Mouse (Mus musculus): ENCODE measurements around the gene Pak7.
"Not testable (repeated sequence)": the region's sequence is repeated elsewhere in the genome, so short reads cannot be mapped to it uniquely, and the experiment has no call there.

The Pak7 gene

GRCm38 (mm10) chr2:136387181-136388131, at the start of gene Pak7:
Pak7 (minus strand) TSS chr2:136387967.
- DNase-seq (ENCODE audit: low spot score), result peak; percentile 11

- DNase-seq (ENCODE audit: low spot score), result no peak
These were observed 37.8 kb upstream of the Pak7 start for GRCm38 (mm10) chr2:136425561-136425960.

- no peak for DNase-seq (ENCODE audit: low spot score)
These were observed 31.8 kb upstream of the Pak7 start for GRCm38 (mm10) chr2:136419543-136419942.

DNA sequence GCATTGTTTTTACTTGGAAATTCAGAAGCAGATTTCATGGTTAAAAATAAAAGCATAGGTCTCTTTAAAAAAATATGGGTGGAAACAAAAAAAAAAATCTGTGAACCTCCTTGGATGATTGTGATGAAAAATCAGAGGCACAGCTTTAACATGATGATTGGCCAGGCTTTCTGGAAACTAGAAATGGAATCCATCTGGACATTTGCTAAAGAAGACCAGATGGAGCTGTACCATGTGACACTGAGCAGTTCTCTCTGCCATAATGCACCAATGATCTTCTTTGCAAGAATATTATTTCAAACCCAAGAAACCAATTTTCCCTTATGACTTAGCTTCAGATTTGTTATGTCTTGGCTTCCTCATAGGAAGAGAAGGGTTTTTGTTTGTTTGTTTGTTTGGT, 28.6 kb upstream of the Pak7 start:
- DNase-seq (ENCODE audit: low spot score), result no peak

DNA sequence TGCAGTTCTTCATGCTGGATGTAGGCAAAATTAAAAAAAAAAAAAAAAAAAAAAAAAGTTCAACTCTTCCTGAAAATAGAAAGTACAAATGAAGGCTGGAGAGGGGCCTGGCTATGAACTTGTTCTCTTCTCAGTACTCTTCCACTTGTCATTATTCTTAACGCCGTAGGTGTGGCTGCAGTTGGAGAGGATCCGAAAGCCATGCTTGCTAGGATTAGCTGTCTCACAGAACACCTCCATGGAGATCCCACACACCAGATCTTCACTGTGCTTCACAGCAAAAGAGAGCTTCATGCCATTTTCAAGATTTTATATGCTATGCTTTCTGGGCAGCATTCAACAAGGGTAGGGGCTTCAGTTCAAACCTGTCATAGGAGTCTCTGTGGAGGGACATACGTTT, 14.8 kb upstream of the Pak7 start:
- DNase-seq (ENCODE audit: low spot score), result no peak

DNA sequence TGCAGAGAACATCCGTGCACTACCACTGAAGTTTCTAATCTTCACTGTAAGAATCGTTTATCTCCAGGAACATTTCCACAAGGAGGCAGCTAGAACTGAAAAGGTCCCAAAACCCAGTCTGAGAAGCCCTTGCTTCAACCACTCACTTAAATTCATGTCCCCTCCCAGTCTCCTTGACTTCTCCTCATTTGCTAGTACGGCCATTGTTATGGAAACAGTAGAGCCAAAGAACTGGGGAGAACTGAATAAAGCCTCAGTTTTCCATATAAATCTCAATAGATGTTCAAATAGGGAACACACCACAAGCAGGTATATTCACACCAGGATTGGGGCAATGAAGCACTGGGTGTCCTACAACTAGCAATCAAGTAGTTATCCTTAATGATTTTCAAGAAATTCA, 12.4 kb downstream of the Pak7 start:
- DNase-seq (ENCODE audit: low spot score), result no peak

DNA sequence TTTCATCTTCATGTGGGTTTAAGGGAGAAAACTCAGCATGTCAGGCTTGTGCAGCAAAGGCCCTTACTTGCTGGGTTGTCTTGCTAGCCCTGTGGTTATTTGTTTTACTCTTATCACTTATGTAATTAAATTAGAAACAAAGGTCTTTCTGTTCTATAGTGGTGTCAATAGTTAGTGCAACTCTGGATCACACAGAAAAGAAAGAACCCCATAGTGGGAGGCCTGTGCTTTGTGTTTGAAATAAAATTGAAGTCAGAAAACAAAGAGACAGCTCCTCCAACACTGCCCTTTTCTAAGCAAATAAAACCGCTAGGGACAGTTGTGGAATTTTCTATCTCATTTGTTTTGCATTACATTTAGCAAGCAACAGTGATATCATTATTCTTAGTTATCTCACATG, 15.4 kb downstream of the Pak7 start:
- DNase-seq (ENCODE audit: low spot score), result no peak

DNA sequence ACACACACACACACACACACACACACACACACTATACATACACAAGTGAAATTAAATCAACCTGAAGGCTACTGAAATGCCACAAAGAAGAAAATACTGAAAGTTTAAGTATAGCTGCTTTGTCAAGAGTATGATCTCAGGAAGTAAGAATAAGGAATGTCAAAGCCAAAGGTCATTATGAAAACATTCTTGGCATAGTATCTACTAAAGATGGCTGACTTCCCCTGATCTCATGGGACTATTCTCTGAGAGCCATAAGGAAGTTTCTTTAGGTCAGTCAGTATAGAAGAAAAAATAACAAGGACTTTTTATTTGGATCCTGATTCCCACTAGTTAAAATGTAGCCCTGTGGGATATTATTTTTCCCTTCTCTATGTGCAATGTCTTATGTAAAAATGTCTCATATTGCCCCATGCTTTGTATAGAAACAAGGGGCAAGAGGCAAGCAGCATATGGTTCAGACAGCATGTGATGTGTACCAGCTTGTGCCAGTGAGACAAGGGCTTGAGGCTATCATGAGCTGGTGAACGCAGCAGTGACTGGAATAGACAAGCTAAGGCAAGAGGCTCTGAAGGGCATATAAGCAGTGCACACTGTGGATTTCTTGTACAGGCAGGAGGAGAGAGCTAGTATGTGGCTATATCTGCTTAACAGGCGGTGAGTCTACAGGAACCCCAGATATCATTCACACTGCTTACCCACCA, 36.2 kb downstream of the Pak7 start:
- no peak for DNase-seq (ENCODE audit: low spot score)

GRCm38 (mm10) chr2:136350459-136350858, 37.3 kb downstream of the Pak7 start:
- DNase-seq (ENCODE audit: low spot score), result no peak

DNA sequence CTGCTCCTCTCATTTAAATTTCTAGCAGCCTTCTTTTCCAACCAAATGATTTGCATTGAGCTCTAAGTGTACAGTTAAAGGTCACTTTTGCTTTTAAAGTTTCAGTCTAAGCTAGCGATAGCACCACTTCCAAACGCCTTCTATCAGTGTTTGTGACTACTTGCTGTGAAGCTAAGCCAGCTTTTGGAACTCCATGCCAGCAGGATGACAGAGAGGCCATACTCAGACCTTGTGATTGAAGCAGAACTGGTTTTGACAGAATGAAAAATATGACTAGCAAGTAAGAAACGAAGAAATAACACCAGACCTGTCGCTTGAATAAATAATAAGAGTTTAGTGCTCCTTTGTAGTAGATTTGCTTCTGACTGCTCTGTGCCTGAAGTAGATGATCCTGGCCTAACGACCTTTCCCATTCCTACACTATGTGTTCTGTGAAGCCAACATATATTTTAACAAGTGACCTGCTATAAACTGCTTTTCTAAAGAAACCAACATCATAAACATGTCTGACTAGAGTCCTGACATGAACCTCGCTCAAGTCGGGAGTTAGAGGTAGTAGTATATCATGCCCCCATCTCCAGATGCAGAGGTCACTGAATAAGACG, 38.0 kb downstream of the Pak7 start:
- no peak for DNase-seq (ENCODE audit: low spot score)

DNA sequence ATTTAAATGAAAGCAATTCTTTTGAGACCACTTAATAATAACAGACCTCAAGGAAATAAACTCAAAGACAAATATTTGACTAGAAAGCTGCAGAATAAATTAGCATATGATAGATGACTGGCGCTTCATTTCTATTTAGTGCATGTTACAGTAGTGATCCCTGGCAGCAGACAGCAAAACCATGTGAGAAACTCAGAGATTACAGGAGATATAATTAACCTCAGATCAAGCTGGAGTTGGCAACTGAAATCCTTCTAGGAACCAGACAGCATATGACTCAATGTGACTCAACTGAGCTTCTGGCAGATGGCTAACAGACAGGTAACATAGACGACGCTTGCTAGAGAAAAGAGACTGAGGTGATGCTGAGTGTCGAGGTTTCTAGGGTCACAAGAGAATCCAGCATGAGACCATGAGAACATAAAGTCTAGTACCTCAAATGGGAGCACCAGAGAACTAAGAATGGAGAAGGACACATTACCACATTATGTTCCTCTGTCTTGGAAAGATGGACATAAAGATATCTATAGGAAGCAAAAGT, 43.5 kb downstream of the Pak7 start:
- DNase-seq (ENCODE audit: low spot score), result not testable (repeated sequence)

DNA sequence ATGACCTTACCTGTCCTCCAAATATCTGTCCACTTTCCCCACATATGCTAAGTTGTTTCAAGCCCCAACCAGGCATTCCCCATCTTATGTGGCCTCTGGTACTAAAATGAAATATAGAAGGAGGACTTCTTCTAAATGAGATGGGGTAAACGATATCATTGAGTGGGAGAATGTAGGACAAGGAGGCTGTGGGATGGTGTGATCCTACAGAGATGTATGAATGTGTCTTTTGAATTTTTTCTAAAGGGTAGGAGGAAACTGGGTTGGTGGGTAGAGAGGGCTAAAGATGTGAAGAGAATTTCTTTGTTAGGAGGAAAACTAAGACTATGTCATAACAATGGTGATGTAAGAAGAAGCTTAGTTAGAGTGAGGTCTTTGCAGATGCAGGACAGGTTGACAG, 57.8 kb downstream of the Pak7 start:
- no peak for DNase-seq (ENCODE audit: low spot score)

DNA sequence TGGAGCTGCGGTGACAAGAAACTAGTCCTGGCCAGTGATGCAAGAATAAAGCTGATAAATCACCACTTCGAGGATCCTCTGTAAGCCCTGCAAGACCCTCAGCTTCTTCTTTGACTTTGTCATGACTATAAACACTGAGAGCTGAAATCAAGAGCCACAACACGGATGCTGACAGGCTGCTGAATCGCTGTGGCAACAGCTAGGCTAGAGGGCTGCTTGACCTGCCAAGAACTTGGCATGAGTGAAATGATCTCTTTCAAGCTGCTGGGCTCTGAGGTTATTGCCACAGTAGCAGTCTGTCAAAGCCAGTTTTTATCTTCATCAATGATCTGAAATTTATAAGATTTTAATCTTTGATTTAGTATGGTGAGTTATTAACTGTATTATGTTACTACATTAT, 62.1 kb downstream of the Pak7 start:
- no peak for DNase-seq (ENCODE audit: low spot score)

GRCm38 (mm10) chr2:136309313-136309712, 78.5 kb downstream of the Pak7 start:
- no peak for DNase-seq (ENCODE audit: low spot score)

DNA sequence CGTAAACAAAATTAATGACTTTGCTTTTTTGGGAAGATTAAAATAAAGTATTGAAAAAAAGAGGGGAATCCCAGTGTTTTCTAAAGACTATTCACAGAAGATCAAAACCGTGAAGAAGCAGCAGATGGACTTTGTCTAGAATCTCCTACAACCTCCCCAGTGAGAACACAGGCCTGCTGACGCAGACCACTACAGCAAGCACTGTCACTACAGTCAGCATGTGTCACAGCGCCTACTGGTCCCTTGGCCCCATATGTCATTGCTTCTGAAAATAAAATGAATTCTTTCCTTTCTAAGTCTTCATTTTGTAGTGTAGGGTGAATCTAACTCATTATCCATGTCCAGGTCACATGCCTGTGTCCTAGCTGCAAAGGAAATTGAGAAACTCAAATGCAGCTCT, 79.0 kb downstream of the Pak7 start:
- DNase-seq (ENCODE audit: low spot score), result no peak

DNA sequence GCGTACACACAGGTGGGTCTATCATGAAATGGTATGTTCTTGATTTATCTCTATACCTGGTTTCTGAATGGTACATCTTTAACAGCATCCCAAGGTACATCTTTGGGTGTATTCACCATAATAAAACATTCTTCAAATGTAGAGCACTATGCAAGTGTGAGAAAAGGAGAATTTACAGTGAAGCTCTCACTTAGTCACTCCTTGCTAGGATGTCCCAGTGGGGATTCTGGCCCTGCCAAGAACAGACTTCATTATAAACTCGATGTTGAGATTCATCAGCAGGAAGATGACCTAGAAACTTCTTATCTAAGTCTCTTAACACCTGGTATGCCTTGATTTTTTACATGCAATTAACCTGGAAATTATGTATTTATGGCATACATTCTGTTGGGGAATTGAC, 85.6 kb downstream of the Pak7 start:
- DNase-seq (ENCODE audit: low spot score), result no peak

DNA sequence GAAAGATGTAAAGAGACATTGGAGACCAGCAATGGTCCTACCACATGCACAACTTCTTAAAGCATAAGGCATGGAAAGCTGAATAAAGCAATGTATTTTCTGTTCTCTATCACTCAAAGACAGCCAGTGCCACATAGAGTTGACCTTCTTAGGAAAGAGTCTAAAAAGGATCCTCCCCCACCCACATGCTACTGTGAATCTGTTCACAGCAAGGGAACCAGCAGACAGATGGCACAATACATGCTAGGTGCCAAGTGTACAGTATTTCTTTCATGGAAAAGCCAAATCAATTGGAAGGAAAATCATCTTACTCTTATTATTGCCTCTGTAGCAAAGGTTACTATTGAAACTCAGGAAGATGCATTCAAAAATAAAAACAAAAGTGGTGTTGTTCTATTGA, 86.4 kb downstream of the Pak7 start:
- DNase-seq (ENCODE audit: low spot score), result no peak

DNA sequence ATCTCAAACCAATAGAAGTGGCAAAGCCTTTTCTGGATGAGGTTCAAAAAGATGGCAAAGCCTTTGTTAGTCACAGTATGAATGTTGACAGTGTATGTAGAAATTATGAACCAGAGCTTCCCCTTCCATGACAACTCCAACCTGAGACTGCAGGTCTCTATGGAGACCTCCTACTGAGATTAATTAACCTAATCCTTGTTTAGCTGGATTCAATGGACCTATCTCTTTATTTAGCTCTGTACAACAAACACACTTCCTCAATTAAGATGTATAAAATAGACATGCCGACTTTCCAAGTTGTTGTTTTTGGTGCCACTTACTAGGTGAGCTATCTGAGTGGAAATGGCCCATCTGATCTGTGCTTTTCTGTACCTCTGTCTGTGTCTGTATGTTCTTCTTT, 90.4 kb downstream of the Pak7 start:
- no peak for DNase-seq (ENCODE audit: low spot score)

GRCm38 (mm10) chr2:136282043-136282442, 105.7 kb downstream of the Pak7 start:
- DNase-seq (ENCODE audit: low spot score), result no peak

GRCm38 (mm10) chr2:136241960-136242359, 145.8 kb downstream of the Pak7 start:
- DNase-seq (ENCODE audit: low spot score), result not testable (repeated sequence)

GRCm38 (mm10) chr2:136231228-136231627, 156.5 kb downstream of the Pak7 start:
- DNase-seq (ENCODE audit: low spot score), result no peak

DNA sequence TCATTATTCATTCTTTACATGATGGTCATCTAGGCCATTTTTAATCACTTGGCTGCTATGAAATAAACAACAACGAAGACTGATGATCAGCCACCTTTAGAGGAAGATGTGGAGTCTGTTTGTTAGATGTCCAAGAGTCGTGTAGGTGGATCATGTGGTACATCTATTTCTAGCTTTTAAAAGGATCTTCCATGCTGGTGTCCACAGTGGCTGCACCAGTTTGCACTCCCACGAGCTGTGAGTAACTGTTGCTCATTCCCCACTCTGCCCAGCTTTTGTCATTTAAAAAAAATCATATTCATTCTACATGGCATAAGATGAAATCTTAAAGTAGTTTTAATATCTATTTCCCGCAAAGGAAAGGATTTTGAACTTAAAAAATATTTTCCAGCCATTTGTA, 183.7 kb downstream of the Pak7 start:
- DNase-seq (ENCODE audit: low spot score), result no peak

DNA sequence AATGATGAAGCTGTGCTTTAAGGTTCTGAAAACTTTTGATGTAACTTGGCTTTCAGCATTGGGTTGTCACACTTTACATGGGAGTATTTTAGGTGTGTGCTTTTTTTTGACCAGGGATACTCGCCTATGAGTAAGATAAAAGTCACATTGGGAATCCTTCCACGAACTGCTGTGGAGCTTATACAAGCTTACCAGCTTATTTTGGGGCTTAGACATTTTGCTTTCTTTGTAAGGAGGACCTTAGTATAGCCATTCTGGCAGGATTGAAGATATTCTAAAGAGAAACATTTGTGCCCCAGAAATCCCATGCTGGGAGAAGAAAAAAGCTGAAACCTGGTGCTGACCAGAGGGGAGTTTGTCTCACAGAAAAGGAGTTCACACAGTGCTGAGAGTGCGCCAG, 212.7 kb downstream of the Pak7 start:
- DNase-seq (ENCODE audit: low spot score), result no peak

All from ovary, postnatal 14 days (tissue).